Mouse (Mus musculus): ENCODE results near the gene Msh4. TPM values are rescaled to one million over a fixed set of nuclear protein-coding genes. Genes with fewer than 3 reads are reported as not detected.

The Msh4 gene
- polyA plus RNA-seq, 1 experiment from 2014 or later = 0.35 TPM

- ATAC-seq (ENCODE audit: low FRiP score, low TSS enrichment) = no peak
- H3K27me3 ChIP-seq (ENCODE audit: control insufficient read depth, insufficient read depth, low read length) = no peaks in the 10 kb centered on the region
- H3K9me3 ChIP-seq (ENCODE audit: control insufficient read depth, low read length) = no peaks in the 10 kb centered on the region
- peak overlapping the region; percentile 93 for H3K4me3 ChIP-seq (ENCODE audit: low read length)
- H3K36me3 ChIP-seq (ENCODE audit: control insufficient read depth, insufficient read depth, low read length) = peaks cover 30% of the 10 kb centered on the region
- 36% methylated on average over 6 of the region's 6 CpGs for WGBS
- H3K4me2 ChIP-seq (replicated peaks; ENCODE audit: low read depth, low read length) = peak overlapping the region; percentile 86
- H3K9ac ChIP-seq (ENCODE audit: low read depth, low read length) = peak overlapping the region; percentile 99; the same call in 1 of the 2 replicates
- H3K27ac ChIP-seq (ENCODE audit: low read depth, low read length) = peak overlapping the region; percentile 95
- H3K4me1 ChIP-seq (ENCODE audit: control insufficient read depth, insufficient read depth, low read length) = peaks cover 28% of the 10 kb centered on the region
Observed at GRCm38 (mm10) chr3:153913510-153914243, 7.7 kb upstream of the Msh4 start.

GRCm38 (mm10) chr3:153912546-153913509, 6.9 kb upstream of the Msh4 start, which contains the start of gene Rabggtb:
TSS of gene Rabggtb (minus strand) at chr3:153913009.
- Histone ChIP-seq H3K4me1 (ENCODE audit: control insufficient read depth, insufficient read depth, low read length) (peaks cover 31% of the 10 kb centered on the region), H3K36me3 (ENCODE audit: control insufficient read depth, insufficient read depth, low read length) (peaks cover 39% of the 10 kb centered on the region), H3K27ac (ENCODE audit: low read depth, low read length) (peak within 1 kb of the TSS; percentile 95), H3K9ac (ENCODE audit: low read depth, low read length) (peak within 1 kb of the TSS; percentile 99), H3K9me3 (ENCODE audit: control insufficient read depth, low read length) (no peaks in the 10 kb centered on the region), H3K4me3 (ENCODE audit: low read length) (peak within 1 kb of the TSS; percentile 93), H3K27me3 (ENCODE audit: control insufficient read depth, insufficient read depth, low read length) (no peaks in the 10 kb centered on the region), H3K4me2 (replicated peaks; ENCODE audit: low read depth, low read length) (peak within 1 kb of the TSS; percentile 86)
- 1% methylated on average over 65 of the region's 65 CpGs for WGBS
- ATAC-seq (ENCODE audit: low FRiP score, low TSS enrichment) = peak; percentile 96

- H3K4me3 ChIP-seq (ENCODE audit: low read length) = peak overlapping the region; percentile 93
- WGBS = 4% methylated on average over 12 of the region's 12 CpGs
- ATAC-seq (ENCODE audit: low FRiP score, low TSS enrichment) = no peak
- H3K36me3 ChIP-seq (ENCODE audit: control insufficient read depth, insufficient read depth, low read length) = peaks cover 48% of the 10 kb centered on the region
- H3K4me2 ChIP-seq (replicated peaks; ENCODE audit: low read depth, low read length) = peak overlapping the region; percentile 86
- no peaks in the 10 kb centered on the region for H3K9me3 ChIP-seq (ENCODE audit: control insufficient read depth, low read length)
- H3K9ac ChIP-seq (ENCODE audit: low read depth, low read length) = peak overlapping the region; percentile 99
- peaks cover 31% of the 10 kb centered on the region for H3K4me1 ChIP-seq (ENCODE audit: control insufficient read depth, insufficient read depth, low read length)
- peak overlapping the region; percentile 95; the same call in 1 of the 2 replicates for H3K27ac ChIP-seq (ENCODE audit: low read depth, low read length)
- no peaks in the 10 kb centered on the region for H3K27me3 ChIP-seq (ENCODE audit: control insufficient read depth, insufficient read depth, low read length)
Observed at GRCm38 (mm10) chr3:153911882-153912440, 6.0 kb upstream of the Msh4 start.

- no peak for ATAC-seq (ENCODE audit: low FRiP score, low TSS enrichment)
- Histone ChIP-seq H3K4me2 (replicated peaks; ENCODE audit: low read depth, low read length) (peak overlapping the region; percentile 86), H3K9ac (ENCODE audit: low read depth, low read length) (peak overlapping the region; percentile 99), H3K4me1 (ENCODE audit: control insufficient read depth, insufficient read depth, low read length) (peaks cover 31% of the 10 kb centered on the region), H3K27me3 (ENCODE audit: control insufficient read depth, insufficient read depth, low read length) (no peaks in the 10 kb centered on the region), H3K36me3 (ENCODE audit: control insufficient read depth, insufficient read depth, low read length) (peaks cover 54% of the 10 kb centered on the region), H3K9me3 (ENCODE audit: control insufficient read depth, low read length) (no peaks in the 10 kb centered on the region), H3K4me3 (ENCODE audit: low read length) (peak overlapping the region; percentile 93), H3K27ac (ENCODE audit: low read depth, low read length) (peak overlapping the region; percentile 95; the same call in 1 of the 2 replicates)
- WGBS = 44% methylated on average over 8 of the region's 8 CpGs
Observed at GRCm38 (mm10) chr3:153911197-153911881, 5.4 kb upstream of the Msh4 start.

- Histone ChIP-seq H3K4me1 (ENCODE audit: control insufficient read depth, insufficient read depth, low read length) (peaks cover 31% of the 10 kb centered on the region), H3K4me3 (ENCODE audit: low read length) (peak overlapping the region; percentile 93; the same call in 1 of the 2 replicates), H3K36me3 (ENCODE audit: control insufficient read depth, insufficient read depth, low read length) (peaks cover 62% of the 10 kb centered on the region), H3K4me2 (replicated peaks; ENCODE audit: low read depth, low read length) (peak overlapping the region; percentile 86), H3K9me3 (ENCODE audit: control insufficient read depth, low read length) (no peaks in the 10 kb centered on the region), H3K27me3 (ENCODE audit: control insufficient read depth, insufficient read depth, low read length) (no peaks in the 10 kb centered on the region), H3K9ac (ENCODE audit: low read depth, low read length) (peak overlapping the region; percentile 99; the same call in 1 of the 2 replicates), H3K27ac (ENCODE audit: low read depth, low read length) (no peak overlapping the region)
- 77% methylated on average over 7 of the region's 7 CpGs for WGBS
- ATAC-seq (ENCODE audit: low FRiP score, low TSS enrichment) = no peak
Observed at GRCm38 (mm10) chr3:153910489-153910888, 4.6 kb upstream of the Msh4 start.

GRCm38 (mm10) chr3:153908919-153909318, 3.0 kb upstream of the Msh4 start:
- no peaks in the 10 kb centered on the region for H3K27me3 ChIP-seq (ENCODE audit: control insufficient read depth, insufficient read depth, low read length)
- no peak overlapping the region for H3K27ac ChIP-seq (ENCODE audit: low read depth, low read length)
- H3K4me1 ChIP-seq (ENCODE audit: control insufficient read depth, insufficient read depth, low read length) = peaks cover 31% of the 10 kb centered on the region
- no peak overlapping the region for H3K4me3 ChIP-seq (ENCODE audit: low read length)
- peaks cover 77% of the 10 kb centered on the region for H3K36me3 ChIP-seq (ENCODE audit: control insufficient read depth, insufficient read depth, low read length)
- 79% methylated on average over 5 of the region's 5 CpGs for WGBS
- H3K4me2 ChIP-seq (replicated peaks; ENCODE audit: low read depth, low read length) = no peak overlapping the region
- no peak overlapping the region for H3K9ac ChIP-seq (ENCODE audit: low read depth, low read length)
- no peak for ATAC-seq (ENCODE audit: low FRiP score, low TSS enrichment)
- no peaks in the 10 kb centered on the region for H3K9me3 ChIP-seq (ENCODE audit: control insufficient read depth, low read length)

- H3K9me3 ChIP-seq (ENCODE audit: control insufficient read depth, low read length) = no peaks in the 10 kb centered on the region
- H3K4me3 ChIP-seq (ENCODE audit: low read length) = no peak overlapping the region
- WGBS = 89% methylated on average over 49 of the region's 49 CpGs
- H3K4me1 ChIP-seq (ENCODE audit: control insufficient read depth, insufficient read depth, low read length) = peaks cover 14% of the 10 kb centered on the region
- H3K9ac ChIP-seq (ENCODE audit: low read depth, low read length) = no peak overlapping the region
- H3K36me3 ChIP-seq (ENCODE audit: control insufficient read depth, insufficient read depth, low read length) = peaks cover 70% of the 10 kb centered on the region
- ATAC-seq (ENCODE audit: low FRiP score, low TSS enrichment) = peak; percentile 48
- no peak overlapping the region for H3K4me2 ChIP-seq (replicated peaks; ENCODE audit: low read depth, low read length)
- no peaks in the 10 kb centered on the region for H3K27me3 ChIP-seq (ENCODE audit: control insufficient read depth, insufficient read depth, low read length)
- no peak overlapping the region for H3K27ac ChIP-seq (ENCODE audit: low read depth, low read length)
Observed at GRCm38 (mm10) chr3:153905251-153906135, 445 bp downstream of the Msh4 start.

All from kidney, embryonic 14.5 days (tissue).